Mouse (Mus musculus) spleen, adult 2 months (tissue): ENCODE measurements around the gene Cyp4f40.

Experiments
- CTCF ChIP-seq: fragments of 200-500 bp; IDR thresholded peaks from 2 replicates; pipeline ENCODE4 v1.5.1; 2011; ENCODE audit warnings: mild to moderate bottlenecking, inconsistent platforms; ENCODE audit not compliant: insufficient read depth, insufficient read length, insufficient replicate concordance; ENCODE audit errors: extremely low read depth
- POLR2A ChIP-seq: fragments of 200-500 bp; IDR thresholded peaks from 2 replicates; pipeline ENCODE4 v1.6.1; 2011; ENCODE audit warnings: low read depth, low read length, inconsistent platforms

GRCm38 (mm10) chr17:32722771-32723170 lies 64.1 kb downstream of the Cyp4f40 start:
- TF ChIP-seq POLR2A (no peak), CTCF (no peak)
